Mouse (Mus musculus): Measurements from ENCODE around the gene Hsd17b2.

DNA sequence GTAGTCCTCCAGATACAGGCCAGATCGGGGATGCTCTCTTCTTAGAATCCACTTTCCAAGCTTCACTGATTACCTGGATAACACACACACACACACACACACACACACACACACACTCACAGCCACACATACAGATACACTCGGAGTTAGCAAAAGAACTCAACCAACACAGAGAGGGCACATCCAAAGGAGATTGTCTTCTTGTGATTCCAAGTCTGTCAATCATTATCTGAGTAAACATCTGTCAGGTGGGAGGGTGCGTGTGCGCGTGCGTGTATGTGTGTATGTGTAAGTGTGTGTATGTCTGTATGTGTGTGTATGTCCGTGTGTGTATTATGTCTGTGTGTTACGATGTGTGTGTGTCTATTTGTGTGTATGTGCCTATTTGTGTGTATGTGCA lies 458 bp upstream of the Hsd17b2 start:
- TF ChIP-seq CTCF (IDR thresholded peaks at IDR 0.05) (no peak), POLR2A (IDR thresholded peaks at IDR 0.05; ENCODE audit: insufficient read depth, low read depth, low read length) (no peak), EP300 (IDR thresholded peaks at IDR 0.05; ENCODE audit: insufficient read depth, low read depth, low read length) (no peak)
